Mouse (Mus musculus) kidney, embryonic 14.5 days (tissue): ENCODE measurements at regions not wholly inside any gene's neighbourhood (a gene's known extent, or its start where the extent isn't known, plus 50 kb on each side); places are given as distances from the start of the nearest gene placed in this dataset.

Experiments
- ATAC-seq: fragments of 200-750 bp; cut with Nextera tagmentation; 2 replicates; pipeline ENCODE4 v1.8.0; 2017; ENCODE audit warnings: moderate number of reproducible peaks, mild to moderate bottlenecking, moderate TSS enrichment, moderate library complexity; ENCODE audit not compliant: low FRiP score, low TSS enrichment
- H3K27ac ChIP-seq: fragments of 300-500 bp; sonication (generic); 2 replicates; pipeline ENCODE4 v1.5.1; 2014; ENCODE audit warnings: low read depth, mild to moderate bottlenecking, low read length, moderate library complexity, mixed read lengths
- H3K27me3 ChIP-seq: fragments of 300-500 bp; sonication (generic); 2 replicates; pipeline ENCODE4 v1.6.1; 2014; ENCODE audit warnings: mild to moderate bottlenecking, low read length; ENCODE audit not compliant: control insufficient read depth, insufficient read depth
- H3K36me3 ChIP-seq: fragments of 300-500 bp; sonication (generic); 2 replicates; pipeline ENCODE4 v1.6.1; 2014; ENCODE audit warnings: low read length, mixed read lengths; ENCODE audit not compliant: control insufficient read depth, insufficient read depth
- H3K4me1 ChIP-seq: fragments of 300-500 bp; sonication (generic); 2 replicates; pipeline ENCODE4 v1.6.1; 2014; ENCODE audit warnings: low read length, mixed read lengths; ENCODE audit not compliant: control insufficient read depth, insufficient read depth
- H3K4me2 ChIP-seq: fragments of 300-500 bp; sonication (generic); replicated peaks from 2 replicates; pipeline ENCODE4 v1.6.1; 2014; ENCODE audit warnings: low read depth, mild to moderate bottlenecking, low read length
- H3K4me3 ChIP-seq: fragments of 300-500 bp; sonication (generic); 2 replicates; pipeline ENCODE4 v1.5.1; 2014; ENCODE audit warnings: mild to moderate bottlenecking, low read length
- H3K9ac ChIP-seq: fragments of 300-500 bp; sonication (generic); 2 replicates; pipeline ENCODE4 v1.6.1; 2014; ENCODE audit warnings: low read depth, mild to moderate bottlenecking, low read length, moderate library complexity
- H3K9me3 ChIP-seq: fragments of 300-500 bp; sonication (generic); 2 replicates; pipeline ENCODE4 v1.6.1; 2016; ENCODE audit warnings: low read length; ENCODE audit not compliant: control insufficient read depth
- WGBS: fragments of 180-500 bp; shearing (Covaris S2); extraction: QIAGEN DNeasy Blood & Tissue Kit; methylation state at CpG from one replicate; pipeline ENCODE4 v1.1.7; 2014; 5-methylcytosine and 5-hydroxymethylcytosine counted together

DNA sequence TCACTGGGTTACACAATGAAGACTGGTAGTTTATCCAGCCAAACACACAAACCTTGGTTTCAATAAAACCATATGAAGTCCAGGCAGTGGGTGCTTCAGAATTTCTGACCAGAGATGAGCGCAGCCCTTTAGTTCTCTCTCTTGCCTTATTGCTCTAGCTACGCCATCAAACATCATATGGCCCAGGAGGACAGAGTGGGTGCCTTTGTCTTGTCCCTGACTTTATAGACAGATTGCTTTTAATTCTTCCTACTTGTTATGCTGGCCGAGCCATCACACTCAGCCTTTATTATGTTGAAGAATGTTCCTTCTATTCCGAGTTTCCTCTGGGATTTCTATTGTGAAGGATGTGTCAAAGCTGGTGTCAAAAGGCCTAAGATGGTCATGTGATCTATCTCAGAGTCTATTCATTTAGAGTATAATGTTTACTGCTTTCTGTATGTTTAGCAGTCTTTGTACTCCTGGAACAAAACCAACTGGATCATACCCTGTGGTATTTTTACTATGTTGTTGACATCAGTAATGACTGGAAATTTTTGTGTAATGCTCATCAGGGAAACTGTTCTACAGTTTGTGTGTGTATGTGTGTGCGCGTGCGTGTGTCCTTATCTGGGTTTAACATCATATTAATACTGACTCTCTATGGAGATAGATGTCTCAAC is 263.7 kb downstream of the Rybp start:
- H3K36me3 ChIP-seq = no peaks in the 10 kb centered on the region
- no peak overlapping the region for H3K4me3 ChIP-seq
- no peaks in the 10 kb centered on the region for H3K4me1 ChIP-seq
- no peak overlapping the region for H3K9ac ChIP-seq
- no peaks in the 10 kb centered on the region for H3K9me3 ChIP-seq
- 87% methylated on average over 7 of the region's 7 CpGs for WGBS
- no peak overlapping the region for H3K27ac ChIP-seq
- ATAC-seq = no peak
- H3K27me3 ChIP-seq = peaks cover 2% of the 10 kb centered on the region; the same call in 1 of the 2 replicates
- no peak overlapping the region for H3K4me2 ChIP-seq

DNA sequence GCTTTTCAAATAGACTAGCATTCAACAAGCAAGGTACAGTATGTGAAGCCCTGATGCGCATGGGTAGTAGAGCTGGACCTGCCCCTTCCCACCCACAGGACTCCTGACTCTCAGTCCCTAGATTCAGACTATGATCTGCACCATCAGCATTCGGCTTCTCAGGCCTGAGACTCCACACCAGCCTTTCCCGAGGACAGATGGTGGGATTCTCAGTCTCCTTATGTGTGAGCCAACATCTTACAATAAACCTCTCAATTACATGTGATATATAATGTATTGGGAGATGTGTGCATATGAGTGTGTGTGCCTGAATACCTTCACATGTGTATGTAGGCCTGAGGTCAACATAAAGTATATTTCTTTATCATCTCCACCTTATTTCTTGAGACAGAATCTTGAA is 268.3 kb downstream of the Rybp start:
- Histone ChIP-seq H3K36me3 (no peaks in the 10 kb centered on the region), H3K4me1 (peaks cover 11% of the 10 kb centered on the region), H3K4me2 (no peak overlapping the region), H3K9me3 (no peaks in the 10 kb centered on the region), H3K27me3 (peaks cover 8% of the 10 kb centered on the region; the same call in 1 of the 2 replicates), H3K27ac (no peak overlapping the region), H3K4me3 (no peak overlapping the region), H3K9ac (no peak overlapping the region)
- ATAC-seq = no peak
- 71% methylated on average over 3 of the region's 3 CpGs for WGBS

GRCm38 (mm10) chr6:100013949-100014348 is 273.3 kb downstream of the Rybp start:
- no peak overlapping the region for H3K4me3 ChIP-seq
- 7% methylated on average over 6 of the region's 6 CpGs for WGBS
- H3K9me3 ChIP-seq = no peaks in the 10 kb centered on the region
- H3K4me1 ChIP-seq = peaks cover 43% of the 10 kb centered on the region
- peak; percentile 79 for ATAC-seq
- H3K4me2 ChIP-seq = no peak overlapping the region
- peaks cover 11% of the 10 kb centered on the region; the same call in 1 of the 2 replicates for H3K27me3 ChIP-seq
- H3K27ac ChIP-seq = no peak overlapping the region
- H3K9ac ChIP-seq = no peak overlapping the region
- no peaks in the 10 kb centered on the region for H3K36me3 ChIP-seq

GRCm38 (mm10) chr6:100011520-100012062 is 275.7 kb downstream of the Rybp start:
- peak overlapping the region; percentile 23; the same call in 1 of the 2 replicates for H3K4me2 ChIP-seq
- H3K4me1 ChIP-seq = peaks cover 43% of the 10 kb centered on the region
- H3K4me3 ChIP-seq = peak overlapping the region; percentile 1; the same call in 1 of the 2 replicates
- peak overlapping the region; percentile 44; the same call in 1 of the 2 replicates for H3K27ac ChIP-seq
- 3% methylated on average over 17 of the region's 17 CpGs for WGBS
- ATAC-seq = peak; percentile 85
- H3K27me3 ChIP-seq = peaks cover 13% of the 10 kb centered on the region; the same call in 1 of the 2 replicates
- H3K9me3 ChIP-seq = no peaks in the 10 kb centered on the region
- no peak overlapping the region for H3K9ac ChIP-seq
- H3K36me3 ChIP-seq = no peaks in the 10 kb centered on the region

- peaks cover 43% of the 10 kb centered on the region for H3K4me1 ChIP-seq
- peak overlapping the region; percentile 44; the same call in 1 of the 2 replicates for H3K27ac ChIP-seq
- peaks cover 13% of the 10 kb centered on the region; the same call in 1 of the 2 replicates for H3K27me3 ChIP-seq
- peak overlapping the region; percentile 23; the same call in 1 of the 2 replicates for H3K4me2 ChIP-seq
- no peak overlapping the region for H3K9ac ChIP-seq
- no peak for ATAC-seq
- no peaks in the 10 kb centered on the region for H3K9me3 ChIP-seq
- no peaks in the 10 kb centered on the region for H3K36me3 ChIP-seq
- no peak overlapping the region; the same call in 1 of the 2 replicates for H3K4me3 ChIP-seq
- 12% methylated on average over 9 of the region's 9 CpGs for WGBS
Observed at GRCm38 (mm10) chr6:100010954-100011481, 276.3 kb downstream of the Rybp start.

GRCm38 (mm10) chr6:99999711-100000365 is 273.6 kb upstream of the Prok2 start:
- Histone ChIP-seq H3K4me1 (no peaks in the 10 kb centered on the region), H3K36me3 (no peaks in the 10 kb centered on the region), H3K27me3 (peaks cover 7% of the 10 kb centered on the region), H3K9ac (no peak overlapping the region), H3K4me2 (no peak overlapping the region), H3K9me3 (no peaks in the 10 kb centered on the region), H3K27ac (no peak overlapping the region), H3K4me3 (no peak overlapping the region)
- 43% methylated on average over 13 of the region's 13 CpGs for WGBS
- ATAC-seq = no peak

DNA sequence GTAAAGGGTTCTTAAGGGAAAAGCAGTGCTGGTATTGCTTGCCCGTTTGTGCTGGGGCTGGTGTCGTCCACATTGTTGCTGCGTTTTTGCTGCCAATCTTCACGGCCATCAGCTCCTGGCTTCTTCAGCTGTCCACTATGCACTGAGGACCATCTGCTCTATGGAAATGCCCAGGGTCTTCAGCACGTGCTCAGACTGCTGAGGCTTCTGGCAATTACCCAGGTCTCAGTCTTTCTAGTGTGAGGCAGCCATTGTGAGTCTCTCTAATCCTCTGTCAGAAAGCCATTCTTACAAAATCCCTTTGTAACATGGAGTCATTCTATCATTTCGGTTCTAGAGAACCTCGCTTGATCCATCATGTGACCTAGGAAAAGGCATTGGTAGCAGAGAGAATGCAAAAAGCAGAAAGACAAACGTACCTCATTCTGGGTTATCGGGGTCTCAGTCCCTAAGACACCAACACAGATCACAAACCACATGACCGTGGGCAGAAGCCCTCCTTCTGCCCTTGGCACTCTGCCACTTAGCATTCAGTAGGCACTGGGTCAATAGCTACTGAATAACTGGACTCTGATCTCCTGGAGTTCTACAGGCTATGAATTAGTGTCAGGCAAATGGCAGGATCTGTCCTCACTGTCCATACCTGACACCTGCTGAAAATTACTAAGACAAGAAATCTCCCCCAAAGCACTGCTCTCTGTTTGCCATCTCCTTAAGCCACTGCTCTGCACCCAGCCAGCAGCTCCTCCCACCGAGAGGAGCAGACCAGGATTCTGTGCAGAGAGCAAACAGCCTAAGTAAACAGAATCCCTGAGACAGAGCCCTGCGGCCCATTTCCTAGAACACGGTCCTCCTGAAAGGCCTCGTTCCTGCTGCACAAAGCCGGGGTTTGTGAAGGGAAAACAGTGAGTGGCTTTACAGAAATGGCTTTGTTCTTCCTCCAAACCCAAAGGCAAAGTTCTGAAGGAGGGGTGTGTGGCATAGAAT is 270.1 kb upstream of the Prok2 start:
- no peaks in the 10 kb centered on the region for H3K36me3 ChIP-seq
- H3K27me3 ChIP-seq = peaks cover 3% of the 10 kb centered on the region; the same call in 1 of the 2 replicates
- H3K27ac ChIP-seq = no peak overlapping the region
- H3K4me1 ChIP-seq = peaks cover 3% of the 10 kb centered on the region
- no peak for ATAC-seq
- no peak overlapping the region for H3K4me3 ChIP-seq
- no peak overlapping the region for H3K4me2 ChIP-seq
- H3K9ac ChIP-seq = no peak overlapping the region
- WGBS = 58% methylated on average over 15 of the region's 15 CpGs
- no peaks in the 10 kb centered on the region for H3K9me3 ChIP-seq

- no peak for ATAC-seq
- Histone ChIP-seq H3K4me2 (no peak overlapping the region), H3K4me1 (peaks cover 5% of the 10 kb centered on the region), H3K9me3 (no peaks in the 10 kb centered on the region), H3K27ac (no peak overlapping the region), H3K27me3 (peaks cover 3% of the 10 kb centered on the region; the same call in 1 of the 2 replicates), H3K4me3 (no peak overlapping the region), H3K36me3 (no peaks in the 10 kb centered on the region), H3K9ac (no peak overlapping the region)
- 54% methylated on average over 3 of the region's 3 CpGs for WGBS
Observed at GRCm38 (mm10) chr6:99994026-99994425, 267.8 kb upstream of the Prok2 start.
